Mouse (Mus musculus): ENCODE measurements around the gene Zbtb38. TPM values are rescaled to one million over a fixed set of nuclear protein-coding genes. Genes with fewer than 3 reads are reported as not detected.

Gene Zbtb38
- polyA plus RNA-seq, 1 experiment, result 5.9 TPM

- Histone ChIP-seq H3K4me3 (ENCODE audit: extremely low read depth, insufficient read depth, insufficient read length) (no peak overlapping the region), H3K36me3 (ENCODE audit: control insufficient read depth, insufficient read depth, low read length) (no peaks in the 10 kb centered on the region), H3K27ac (ENCODE audit: insufficient read depth, low read length) (no peak overlapping the region), H3K27me3 (ENCODE audit: control insufficient read depth, insufficient read depth, low read length) (no peaks in the 10 kb centered on the region), H3K4me1 (ENCODE audit: control insufficient read depth, insufficient read depth, insufficient read length) (peaks cover 6% of the 10 kb centered on the region; the same call in 1 of the 2 replicates)
- 77% methylated on average over 4 of the region's 4 CpGs for WGBS
- TF ChIP-seq CTCF (IDR thresholded peaks at IDR 0.05; ENCODE audit: extremely low read depth, insufficient read depth, insufficient read length, insufficient replicate concordance) (peak; percentile 11; the same call in 1 of the 2 replicates), POLR2A (IDR thresholded peaks at IDR 0.05; ENCODE audit: low read depth, low read length) (no peak)
- DNase-seq (ENCODE audit: low read depth in 1 of 2, low spot score in 2 of 2), result no peak
Observed at GRCm38 (mm10) chr9:96790389-96791007, 37.9 kb upstream of the Zbtb38 start.

GRCm38 (mm10) chr9:96789906-96790305, 37.3 kb upstream of the Zbtb38 start:
- TF ChIP-seq CTCF (IDR thresholded peaks at IDR 0.05; ENCODE audit: extremely low read depth, insufficient read depth, insufficient read length, insufficient replicate concordance), result no peak
- no peak for TF ChIP-seq POLR2A (IDR thresholded peaks at IDR 0.05; ENCODE audit: low read depth, low read length)
- Histone ChIP-seq H3K4me1 (ENCODE audit: control insufficient read depth, insufficient read depth, insufficient read length) (peaks cover 4% of the 10 kb centered on the region; the same call in 1 of the 2 replicates), H3K4me3 (ENCODE audit: extremely low read depth, insufficient read depth, insufficient read length) (no peak overlapping the region), H3K27ac (ENCODE audit: insufficient read depth, low read length) (no peak overlapping the region), H3K27me3 (ENCODE audit: control insufficient read depth, insufficient read depth, low read length) (no peaks in the 10 kb centered on the region), H3K36me3 (ENCODE audit: control insufficient read depth, insufficient read depth, low read length) (no peaks in the 10 kb centered on the region)
- WGBS, result 86% methylated on average over 3 of the region's 3 CpGs
- no peak for DNase-seq (ENCODE audit: low read depth in 1 of 2, low spot score in 2 of 2)

- TF ChIP-seq CTCF (IDR thresholded peaks at IDR 0.05; ENCODE audit: extremely low read depth, insufficient read depth, insufficient read length, insufficient replicate concordance), result no peak
- TF ChIP-seq POLR2A (IDR thresholded peaks at IDR 0.05; ENCODE audit: low read depth, low read length), result no peak
- no peak overlapping the region for H3K27ac ChIP-seq (ENCODE audit: insufficient read depth, low read length)
- H3K27me3 ChIP-seq (ENCODE audit: control insufficient read depth, insufficient read depth, low read length), result no peaks in the 10 kb centered on the region
- H3K4me1 ChIP-seq (ENCODE audit: control insufficient read depth, insufficient read depth, insufficient read length), result peaks cover 4% of the 10 kb centered on the region; the same call in 1 of the 2 replicates
- no peak overlapping the region for H3K4me3 ChIP-seq (ENCODE audit: extremely low read depth, insufficient read depth, insufficient read length)
- DNase-seq (ENCODE audit: low read depth in 1 of 2, low spot score in 2 of 2), result no peak
- WGBS, result 19% methylated on average over 10 of the region's 10 CpGs
- no peaks in the 10 kb centered on the region for H3K36me3 ChIP-seq (ENCODE audit: control insufficient read depth, insufficient read depth, low read length)
Observed at GRCm38 (mm10) chr9:96787797-96788196, 35.2 kb upstream of the Zbtb38 start.

GRCm38 (mm10) chr9:96785871-96786342, 33.3 kb upstream of the Zbtb38 start:
- DNase-seq (ENCODE audit: low read depth in 1 of 2, low spot score in 2 of 2), result no peak
- WGBS, result 30% methylated on average over 9 of the region's 9 CpGs
- H3K4me3 ChIP-seq (ENCODE audit: extremely low read depth, insufficient read depth, insufficient read length), result no peak overlapping the region
- TF ChIP-seq CTCF (IDR thresholded peaks at IDR 0.05; ENCODE audit: extremely low read depth, insufficient read depth, insufficient read length, insufficient replicate concordance) (no peak), POLR2A (IDR thresholded peaks at IDR 0.05; ENCODE audit: low read depth, low read length) (no peak)
- H3K4me1 ChIP-seq (ENCODE audit: control insufficient read depth, insufficient read depth, insufficient read length), result peaks cover 4% of the 10 kb centered on the region; the same call in 1 of the 2 replicates
- no peaks in the 10 kb centered on the region for H3K27me3 ChIP-seq (ENCODE audit: control insufficient read depth, insufficient read depth, low read length)
- H3K36me3 ChIP-seq (ENCODE audit: control insufficient read depth, insufficient read depth, low read length), result no peaks in the 10 kb centered on the region
- no peak overlapping the region for H3K27ac ChIP-seq (ENCODE audit: insufficient read depth, low read length)

GRCm38 (mm10) chr9:96785187-96785586, 32.6 kb upstream of the Zbtb38 start:
- no peaks in the 10 kb centered on the region for H3K36me3 ChIP-seq (ENCODE audit: control insufficient read depth, insufficient read depth, low read length)
- H3K4me3 ChIP-seq (ENCODE audit: extremely low read depth, insufficient read depth, insufficient read length), result no peak overlapping the region
- WGBS, result 8% methylated on average over 3 of the region's 3 CpGs
- no peak overlapping the region for H3K27ac ChIP-seq (ENCODE audit: insufficient read depth, low read length)
- peaks cover 4% of the 10 kb centered on the region; the same call in 1 of the 2 replicates for H3K4me1 ChIP-seq (ENCODE audit: control insufficient read depth, insufficient read depth, insufficient read length)
- TF ChIP-seq POLR2A (IDR thresholded peaks at IDR 0.05; ENCODE audit: low read depth, low read length), result no peak
- no peak for TF ChIP-seq CTCF (IDR thresholded peaks at IDR 0.05; ENCODE audit: extremely low read depth, insufficient read depth, insufficient read length, insufficient replicate concordance)
- DNase-seq (ENCODE audit: low read depth in 1 of 2, low spot score in 2 of 2), result peak in 1 of 2 experiments; percentile 10
- H3K27me3 ChIP-seq (ENCODE audit: control insufficient read depth, insufficient read depth, low read length), result no peaks in the 10 kb centered on the region

- no peak for DNase-seq (ENCODE audit: low read depth in 1 of 2, low spot score in 2 of 2)
- TF ChIP-seq POLR2A (IDR thresholded peaks at IDR 0.05; ENCODE audit: low read depth, low read length) (no peak), CTCF (IDR thresholded peaks at IDR 0.05; ENCODE audit: extremely low read depth, insufficient read depth, insufficient read length, insufficient replicate concordance) (no peak)
- H3K36me3 ChIP-seq (ENCODE audit: control insufficient read depth, insufficient read depth, low read length), result no peaks in the 10 kb centered on the region
- 45% methylated on average over 9 of the region's 9 CpGs for WGBS
- H3K27ac ChIP-seq (ENCODE audit: insufficient read depth, low read length), result no peak overlapping the region
- no peaks in the 10 kb centered on the region for H3K27me3 ChIP-seq (ENCODE audit: control insufficient read depth, insufficient read depth, low read length)
- H3K4me3 ChIP-seq (ENCODE audit: extremely low read depth, insufficient read depth, insufficient read length), result no peak overlapping the region
- peaks cover 4% of the 10 kb centered on the region; the same call in 1 of the 2 replicates for H3K4me1 ChIP-seq (ENCODE audit: control insufficient read depth, insufficient read depth, insufficient read length)
Observed at GRCm38 (mm10) chr9:96783667-96784066, 31.0 kb upstream of the Zbtb38 start.

- peaks cover 4% of the 10 kb centered on the region; the same call in 1 of the 2 replicates for H3K4me1 ChIP-seq (ENCODE audit: control insufficient read depth, insufficient read depth, insufficient read length)
- H3K4me3 ChIP-seq (ENCODE audit: extremely low read depth, insufficient read depth, insufficient read length), result no peak overlapping the region
- DNase-seq (ENCODE audit: low read depth in 1 of 2, low spot score in 2 of 2), result no peak
- TF ChIP-seq POLR2A (IDR thresholded peaks at IDR 0.05; ENCODE audit: low read depth, low read length), result no peak
- no peak for TF ChIP-seq CTCF (IDR thresholded peaks at IDR 0.05; ENCODE audit: extremely low read depth, insufficient read depth, insufficient read length, insufficient replicate concordance)
- 75% methylated on average over 5 of the region's 5 CpGs for WGBS
- no peak overlapping the region for H3K27ac ChIP-seq (ENCODE audit: insufficient read depth, low read length)
- H3K27me3 ChIP-seq (ENCODE audit: control insufficient read depth, insufficient read depth, low read length), result no peaks in the 10 kb centered on the region
- no peaks in the 10 kb centered on the region for H3K36me3 ChIP-seq (ENCODE audit: control insufficient read depth, insufficient read depth, low read length)
Observed at GRCm38 (mm10) chr9:96783258-96783657, 30.6 kb upstream of the Zbtb38 start.

Data from spleen, adult 2 months (tissue).